Mouse (Mus musculus): Measurements from ENCODE around the gene Wwox. TPM values are rescaled to one million over a fixed set of nuclear protein-coding genes. Genes with fewer than 3 reads are reported as not detected.
A peak's percentile ranks its signal among the peaks of the same experiment; 100 is the strongest.

Gene Wwox
- total RNA-seq, 2 experiments from 2014 or later: 12.5 to 12.9 TPM

GRCm38 (mm10) chr8:114879277-114879568, 439.8 kb downstream of the Wwox start:
- no peak for DNase-seq
- intact Hi-C loops (cut with DNase I): no loop called here

GRCm38 (mm10) chr8:114879678-114880077, 440.2 kb downstream of the Wwox start:
- intact Hi-C loops (cut with DNase I): no loop called here
- no peak for DNase-seq

- intact Hi-C loops (cut with DNase I): no loop called here
- DNase-seq: no peak
Observed at GRCm38 (mm10) chr8:114880475-114881135, 441.1 kb downstream of the Wwox start.

GRCm38 (mm10) chr8:114881891-114882401, 442.5 kb downstream of the Wwox start:
- intact Hi-C loops (cut with DNase I): no loop called here
- peak; percentile 13 for DNase-seq

- intact Hi-C loops (cut with DNase I): no loop called here
Observed at GRCm38 (mm10) chr8:114882504-114882903, 443.0 kb downstream of the Wwox start.

GRCm38 (mm10) chr8:114882936-114883606, 443.6 kb downstream of the Wwox start:
- no peak for DNase-seq
- intact Hi-C loops (cut with DNase I): no loop called here

More at GRCm38 (mm10) chr8:114882504-114882903, 443.0 kb downstream of the Wwox start:
- no peak for DNase-seq

- intact Hi-C loops (cut with DNase I): no loop called here
- no peak for DNase-seq
Observed at GRCm38 (mm10) chr8:114883967-114884366, 444.5 kb downstream of the Wwox start.

GRCm38 (mm10) chr8:114885026-114885592, 445.7 kb downstream of the Wwox start:
- intact Hi-C loops (cut with DNase I): no loop called here
- no peak for DNase-seq

- DNase-seq: no peak
- intact Hi-C loops (cut with DNase I): no loop called here
Observed at GRCm38 (mm10) chr8:114888388-114888787, 448.9 kb downstream of the Wwox start.

GRCm38 (mm10) chr8:114889578-114890374, 450.3 kb downstream of the Wwox start:
- intact Hi-C loops (cut with DNase I): no loop called here
- DNase-seq: peak; percentile 51

- intact Hi-C loops (cut with DNase I): no loop called here
- no peak for DNase-seq
Observed at GRCm38 (mm10) chr8:114890478-114890877, 451.0 kb downstream of the Wwox start.

GRCm38 (mm10) chr8:114891252-114891651, 451.8 kb downstream of the Wwox start:
- intact Hi-C loops (cut with DNase I): no loop called here
- DNase-seq: no peak

- no peak for DNase-seq
- intact Hi-C loops (cut with DNase I): no loop called here
Observed at GRCm38 (mm10) chr8:114897432-114897831, 458.0 kb downstream of the Wwox start.

- intact Hi-C loops (cut with DNase I): no loop called here
- DNase-seq: no peak
Observed at GRCm38 (mm10) chr8:114899157-114899556, 459.7 kb downstream of the Wwox start.

- intact Hi-C loops (cut with DNase I): no loop called here
- no peak for DNase-seq
Observed at GRCm38 (mm10) chr8:114902584-114902983, 463.1 kb downstream of the Wwox start.

- DNase-seq: no peak
- intact Hi-C loops (cut with DNase I): no loop called here
Observed at GRCm38 (mm10) chr8:114908086-114908485, 468.6 kb downstream of the Wwox start.

- intact Hi-C loops (cut with DNase I): no loop called here
- no peak for DNase-seq
Observed at GRCm38 (mm10) chr8:114908589-114908988, 469.1 kb downstream of the Wwox start.

GRCm38 (mm10) chr8:114909146-114909545, 469.7 kb downstream of the Wwox start:
- no peak for DNase-seq
- intact Hi-C loops (cut with DNase I): no loop called here

- no peak for DNase-seq
- intact Hi-C loops (cut with DNase I): no loop called here
Observed at GRCm38 (mm10) chr8:114911031-114911580, 471.7 kb downstream of the Wwox start.

- intact Hi-C loops (cut with DNase I): no loop called here
- DNase-seq: no peak
Observed at GRCm38 (mm10) chr8:114923629-114924028, 484.2 kb downstream of the Wwox start.

GRCm38 (mm10) chr8:114927412-114927811, 488.0 kb downstream of the Wwox start:
- DNase-seq: no peak
- intact Hi-C loops (cut with DNase I): no loop called here
